Mouse (Mus musculus) forelimb bud, embryonic 11.5 days (tissue): ENCODE results near the gene Map2k6.
A peak's percentile ranks its signal among the peaks of the same experiment; 100 is the strongest.

Experiments
- DNase-seq: peaks from one replicate; pipeline ENCODE4 v3.0.0-alpha.2; 2012; ENCODE audit warnings: low read depth, low spot score

Gene Map2k6

GRCm38 (mm10) chr11:110450758-110451121 is 51.8 kb downstream of the Map2k6 start:
- no peak for DNase-seq

- DNase-seq = no peak
These were observed 52.7 kb downstream of the Map2k6 start for GRCm38 (mm10) chr11:110451590-110451989.

GRCm38 (mm10) chr11:110453445-110454154 is 54.7 kb downstream of the Map2k6 start:
- no peak for DNase-seq

- no peak for DNase-seq
These were observed 58.6 kb downstream of the Map2k6 start for GRCm38 (mm10) chr11:110457441-110457912.

GRCm38 (mm10) chr11:110460480-110460879 is 61.6 kb downstream of the Map2k6 start:
- DNase-seq = no peak

- DNase-seq = no peak
These were observed 62.8 kb downstream of the Map2k6 start for GRCm38 (mm10) chr11:110461560-110462331.

GRCm38 (mm10) chr11:110462975-110463578 is 64.2 kb downstream of the Map2k6 start:
- no peak for DNase-seq

- DNase-seq = no peak
These were observed 64.9 kb downstream of the Map2k6 start for GRCm38 (mm10) chr11:110463801-110464200.

- DNase-seq = no peak
These were observed 70.1 kb downstream of the Map2k6 start for GRCm38 (mm10) chr11:110469054-110469453.

GRCm38 (mm10) chr11:110470561-110471273 is 71.8 kb downstream of the Map2k6 start:
- DNase-seq = no peak

GRCm38 (mm10) chr11:110471362-110471761 is 72.4 kb downstream of the Map2k6 start:
- no peak for DNase-seq

GRCm38 (mm10) chr11:110472078-110472477 is 73.2 kb downstream of the Map2k6 start:
- no peak for DNase-seq

- no peak for DNase-seq
These were observed 74.6 kb downstream of the Map2k6 start for GRCm38 (mm10) chr11:110473495-110473894.

GRCm38 (mm10) chr11:110476361-110477151 is 77.6 kb downstream of the Map2k6 start:
- no peak for DNase-seq

- DNase-seq = no peak
These were observed 79.3 kb downstream of the Map2k6 start for GRCm38 (mm10) chr11:110477961-110478869.

- DNase-seq = peak; percentile 55
These were observed 80.1 kb downstream of the Map2k6 start for GRCm38 (mm10) chr11:110478978-110479384.

- DNase-seq = no peak
These were observed 82.5 kb downstream of the Map2k6 start for GRCm38 (mm10) chr11:110481406-110481805.

GRCm38 (mm10) chr11:110482176-110482575 is 83.3 kb downstream of the Map2k6 start:
- peak; percentile 8 for DNase-seq

- peak; percentile 14 for DNase-seq
These were observed 83.7 kb downstream of the Map2k6 start for GRCm38 (mm10) chr11:110482649-110483048.

GRCm38 (mm10) chr11:110483165-110483564 is 84.2 kb downstream of the Map2k6 start:
- peak; percentile 72 for DNase-seq
